Mouse (Mus musculus): ENCODE data around the gene Mboat1.

The Mboat1 gene

GRCm38 (mm10) chr13:30252692-30253091, 116.4 kb downstream of the Mboat1 start:
- DNase-seq: no peak

- no peak for DNase-seq
These were observed 117.5 kb downstream of the Mboat1 start for GRCm38 (mm10) chr13:30253636-30254264.

- no peak for DNase-seq
These were observed 118.1 kb downstream of the Mboat1 start for GRCm38 (mm10) chr13:30254421-30254820.

GRCm38 (mm10) chr13:30258802-30259201, 122.5 kb downstream of the Mboat1 start:
- no peak for DNase-seq

GRCm38 (mm10) chr13:30259326-30259725, 123.0 kb downstream of the Mboat1 start:
- no peak for DNase-seq

- DNase-seq: peak; percentile 83 to 85
These were observed 123.7 kb downstream of the Mboat1 start for GRCm38 (mm10) chr13:30259912-30260560.

GRCm38 (mm10) chr13:30263681-30264080, 127.4 kb downstream of the Mboat1 start:
- DNase-seq: no peak

- DNase-seq: no peak
These were observed 128.0 kb downstream of the Mboat1 start for GRCm38 (mm10) chr13:30264303-30264702.

GRCm38 (mm10) chr13:30264765-30265164, 128.5 kb downstream of the Mboat1 start:
- DNase-seq: no peak

GRCm38 (mm10) chr13:30266036-30266435, 129.7 kb downstream of the Mboat1 start:
- no peak for DNase-seq

GRCm38 (mm10) chr13:30272040-30272686, 135.9 kb downstream of the Mboat1 start:
- DNase-seq: peak; percentile 67 to 74

Data from cerebellum, postnatal 14 days (tissue).